Mouse (Mus musculus): ENCODE data around the gene Zfp324. TPM values are rescaled to one million over a fixed set of nuclear protein-coding genes. Genes with fewer than 3 reads are reported as not detected.
"Not testable (repeated sequence)": the region's sequence is repeated elsewhere in the genome, so short reads cannot be mapped to it uniquely, and the experiment has no call there.

The Zfp324 gene
- total and polyA plus RNA-seq, 3 experiments, result 2.3 to 3.6 (median 2.6) TPM

DNA sequence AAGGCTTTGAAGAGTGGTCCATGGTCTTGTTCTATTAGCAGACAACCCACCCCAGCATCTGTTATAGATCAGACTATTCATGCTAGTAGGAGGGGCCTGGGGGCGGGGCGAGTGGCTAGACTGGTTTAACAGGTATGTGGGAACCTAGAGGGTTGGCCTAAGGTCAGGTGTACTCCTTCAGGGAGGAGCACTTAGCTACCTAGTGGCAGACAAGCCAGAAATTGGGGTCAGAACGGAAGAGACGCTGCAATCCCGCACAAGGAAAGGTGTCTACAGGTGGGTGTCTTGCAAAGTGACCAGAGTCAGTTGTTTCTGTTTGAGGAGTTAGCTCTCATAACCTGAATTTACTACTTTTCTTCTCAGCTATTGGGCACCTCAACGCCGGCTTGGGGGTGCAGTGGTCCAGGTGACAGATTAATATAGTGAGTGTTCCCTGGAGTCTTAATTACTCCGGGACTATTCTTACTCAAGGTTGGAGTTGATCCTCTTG lies 38.4 kb upstream of the Zfp324 start, which contains the start of gene Rnf225:
Rnf225 (plus strand) TSS at position 226 of the 490 bp plus-strand sequence.
- intact Hi-C loops (cut with DNase I), result loop anchor here (2.0 kb wide), 1 partner anchor 22 kb away; no protein-coding TSS in a partner anchor
- Histone ChIP-seq H3K4me1 (ENCODE audit: control insufficient read depth, insufficient read depth, low read length) (peaks cover 5% of the 10 kb centered on the region), H3K36me3 (ENCODE audit: control insufficient read depth, insufficient read depth, low read length) (peaks cover 13% of the 10 kb centered on the region), H3K4me3 (peak within 1 kb of the TSS; percentile 23), H3K27me3 (ENCODE audit: control insufficient read depth, insufficient read depth, low read length) (no peaks in the 10 kb centered on the region), H3K27ac (no peak within 1 kb of the TSS), H3K9ac (ENCODE audit: low read depth, low read length) (peak within 1 kb of the TSS; percentile 48; the same call in 1 of the 2 replicates), H3K79me2 (replicated peaks; ENCODE audit: control insufficient read depth, insufficient read depth, low read length) (no peaks in the 10 kb centered on the region)
- DNase-seq, result no peak
- 48% methylated on average over 8 of the region's 8 CpGs for WGBS
- TF ChIP-seq CTCF (IDR thresholded peaks at IDR 0.05) (no peak), EP300 (IDR thresholded peaks at IDR 0.05; ENCODE audit: insufficient read depth, low read depth, low read length) (no peak), POLR2A (IDR thresholded peaks at IDR 0.05; ENCODE audit: insufficient read depth, low read depth, low read length) (0 out of 2 replicates have a peak, but pooled peaks have one; percentile 17)

DNA sequence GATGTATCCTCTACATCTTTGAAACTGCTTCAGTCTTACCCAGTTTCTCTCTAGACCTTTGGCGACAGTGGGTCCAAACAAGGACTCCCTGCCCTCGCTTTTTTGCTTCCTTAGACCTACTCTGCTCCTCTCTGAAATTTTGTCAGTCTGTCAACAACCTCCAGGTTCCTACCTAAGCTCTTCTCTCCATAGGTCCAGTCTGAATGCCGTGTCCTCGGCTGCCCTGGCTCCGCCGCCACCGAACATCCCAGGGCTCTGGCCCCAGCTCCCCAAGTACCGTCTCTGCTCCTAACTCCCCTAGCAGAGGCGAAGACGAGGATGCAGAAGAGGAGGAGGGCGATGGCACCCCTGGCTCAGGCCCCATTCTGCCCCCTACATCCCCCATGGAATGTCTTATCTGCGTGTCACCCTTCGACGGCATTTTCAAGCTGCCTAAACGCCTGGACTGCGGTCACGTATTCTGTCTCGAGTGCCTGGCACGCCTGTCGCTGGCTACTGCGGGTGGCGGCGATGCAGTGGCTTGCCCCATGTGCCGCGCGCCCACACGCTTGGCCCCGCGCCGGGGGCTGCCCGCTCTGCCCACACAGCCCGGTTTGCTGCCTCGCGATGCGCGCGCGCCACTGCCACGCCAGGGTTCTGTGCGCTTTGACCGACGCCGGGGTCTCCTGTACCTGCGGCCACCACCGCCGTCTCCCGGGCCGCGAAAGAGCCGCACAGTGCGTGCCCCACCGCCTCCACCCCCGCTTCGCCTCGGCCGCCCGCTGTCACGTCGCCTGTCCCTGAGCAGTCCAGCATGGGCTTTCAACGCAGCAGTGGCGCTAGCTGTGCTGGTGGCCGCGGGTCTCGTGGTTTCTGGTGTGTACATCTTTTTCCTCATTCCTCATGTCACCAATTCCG lies 37.7 kb upstream of the Zfp324 start:
- Histone ChIP-seq H3K4me1 (ENCODE audit: control insufficient read depth, insufficient read depth, low read length) (peaks cover 2% of the 10 kb centered on the region; the same call in 1 of the 2 replicates), H3K27me3 (ENCODE audit: control insufficient read depth, insufficient read depth, low read length) (no peaks in the 10 kb centered on the region), H3K9ac (ENCODE audit: low read depth, low read length) (peak overlapping the region; percentile 48; the same call in 1 of the 2 replicates), H3K79me2 (replicated peaks; ENCODE audit: control insufficient read depth, insufficient read depth, low read length) (no peaks in the 10 kb centered on the region), H3K27ac (no peak overlapping the region), H3K4me3 (peak overlapping the region; percentile 23), H3K36me3 (ENCODE audit: control insufficient read depth, insufficient read depth, low read length) (peaks cover 12% of the 10 kb centered on the region)
- intact Hi-C loops (cut with DNase I), result loop anchor here (2.0 kb wide), 1 partner anchor 21 kb away; no protein-coding TSS in a partner anchor
- TF ChIP-seq CTCF (IDR thresholded peaks at IDR 0.05) (no peak), POLR2A (IDR thresholded peaks at IDR 0.05; ENCODE audit: insufficient read depth, low read depth, low read length) (0 out of 2 replicates have a peak, but pooled peaks have one; percentile 1)
- 18% methylated on average over 64 of the region's 65 CpGs for WGBS
- DNase-seq, result peak; percentile 24 to 29

DNA sequence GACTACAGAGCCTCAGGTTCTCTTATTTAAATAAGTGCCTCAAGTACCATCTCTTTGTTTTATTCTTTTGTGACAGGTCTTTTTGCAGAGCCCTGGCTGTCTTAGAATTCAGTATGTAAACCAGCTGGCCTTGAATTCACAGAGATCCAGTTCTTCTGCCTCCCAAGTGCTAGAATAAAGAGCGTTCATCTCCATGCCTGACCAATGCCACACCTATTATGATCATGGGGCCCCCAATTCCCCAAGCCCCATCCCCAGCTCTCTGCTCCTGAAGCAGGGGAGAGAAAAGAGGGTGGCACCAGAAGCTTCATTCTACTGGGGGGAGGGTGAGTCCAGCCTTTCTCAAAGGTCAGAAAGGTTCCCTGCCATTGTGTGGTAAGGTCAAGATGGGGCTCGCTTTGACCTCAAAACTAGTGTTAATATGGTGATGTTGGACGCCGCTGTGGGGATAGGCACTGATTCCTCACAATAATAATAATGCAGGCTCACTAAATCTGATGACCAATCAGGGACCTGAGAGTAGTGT lies 32.0 kb upstream of the Zfp324 start:
- intact Hi-C loops (cut with DNase I), result no loop called here
- Histone ChIP-seq H3K27ac (no peak overlapping the region), H3K4me1 (ENCODE audit: control insufficient read depth, insufficient read depth, low read length) (no peaks in the 10 kb centered on the region), H3K27me3 (ENCODE audit: control insufficient read depth, insufficient read depth, low read length) (no peaks in the 10 kb centered on the region), H3K79me2 (replicated peaks; ENCODE audit: control insufficient read depth, insufficient read depth, low read length) (no peaks in the 10 kb centered on the region), H3K4me3 (no peak overlapping the region), H3K9ac (ENCODE audit: low read depth, low read length) (no peak overlapping the region), H3K36me3 (ENCODE audit: control insufficient read depth, insufficient read depth, low read length) (no peaks in the 10 kb centered on the region)
- WGBS, result 84% methylated on average over 4 of the region's 4 CpGs
- TF ChIP-seq POLR2A (IDR thresholded peaks at IDR 0.05; ENCODE audit: insufficient read depth, low read depth, low read length) (no peak), CTCF (IDR thresholded peaks at IDR 0.05) (no peak), EP300 (IDR thresholded peaks at IDR 0.05; ENCODE audit: insufficient read depth, low read depth, low read length) (no peak)
- DNase-seq, result no peak

DNA sequence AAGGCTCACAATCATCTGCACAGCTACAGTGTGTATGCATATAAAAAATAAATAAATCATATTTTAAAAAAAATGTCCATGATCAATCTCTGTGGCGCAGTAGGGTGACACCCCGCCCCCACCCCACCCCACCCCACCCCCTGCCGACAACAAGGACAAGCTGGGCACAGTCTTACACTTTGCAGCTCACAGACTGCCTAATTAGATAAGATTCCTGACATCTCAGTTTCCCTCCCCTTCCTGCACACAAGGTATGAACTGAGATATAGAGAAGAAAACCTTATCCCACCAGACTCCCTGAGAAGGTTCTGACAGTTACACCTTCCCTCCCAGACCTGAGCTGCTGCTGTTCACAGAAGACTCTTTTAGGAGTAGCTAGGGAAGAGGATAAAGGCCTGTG lies 30.8 kb upstream of the Zfp324 start:
- intact Hi-C loops (cut with DNase I), result no loop called here
- Histone ChIP-seq H3K27ac (no peak overlapping the region), H3K79me2 (replicated peaks; ENCODE audit: control insufficient read depth, insufficient read depth, low read length) (no peaks in the 10 kb centered on the region), H3K36me3 (ENCODE audit: control insufficient read depth, insufficient read depth, low read length) (no peaks in the 10 kb centered on the region), H3K4me3 (no peak overlapping the region), H3K27me3 (ENCODE audit: control insufficient read depth, insufficient read depth, low read length) (no peaks in the 10 kb centered on the region), H3K9ac (ENCODE audit: low read depth, low read length) (no peak overlapping the region), H3K4me1 (ENCODE audit: control insufficient read depth, insufficient read depth, low read length) (no peaks in the 10 kb centered on the region)
- WGBS, result 54% methylated on average over 3 of the region's 3 CpGs
- no peak for TF ChIP-seq CTCF (IDR thresholded peaks at IDR 0.05)
- TF ChIP-seq EP300 (IDR thresholded peaks at IDR 0.05; ENCODE audit: insufficient read depth, low read depth, low read length), result no peak
- TF ChIP-seq POLR2A (IDR thresholded peaks at IDR 0.05; ENCODE audit: insufficient read depth, low read depth, low read length), result no peak
- no peak for DNase-seq

DNA sequence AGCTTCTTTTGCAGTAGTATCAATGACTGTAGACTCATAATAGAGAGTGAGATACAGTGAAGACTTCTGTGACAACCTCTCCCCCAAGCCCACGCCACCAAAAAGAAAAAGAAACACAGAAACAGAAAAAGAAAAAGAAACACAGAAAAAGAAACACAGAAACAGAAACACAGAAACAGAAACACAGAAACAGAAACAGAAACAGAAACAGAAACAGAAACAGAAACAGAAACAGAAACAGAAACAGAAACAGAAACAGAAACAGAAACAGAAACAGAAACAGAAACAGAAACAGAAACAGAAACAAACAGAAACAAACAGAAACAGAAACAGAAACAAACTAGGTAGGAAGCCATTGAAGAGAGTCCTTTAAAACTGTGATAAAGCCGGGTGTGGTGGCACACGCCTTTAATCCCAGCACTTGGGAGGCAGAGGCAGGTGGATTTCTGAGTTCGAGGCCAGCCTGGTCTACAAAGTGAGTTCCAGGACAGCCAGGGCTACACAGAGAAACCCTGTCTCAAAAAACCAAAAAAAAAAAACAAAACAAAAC lies 28.3 kb upstream of the Zfp324 start:
- intact Hi-C loops (cut with DNase I); H3K27ac ChIP-seq; H3K79me2 ChIP-seq (replicated peaks; ENCODE audit: control insufficient read depth, insufficient read depth, low read length); H3K4me1 ChIP-seq (ENCODE audit: control insufficient read depth, insufficient read depth, low read length); H3K36me3 ChIP-seq (ENCODE audit: control insufficient read depth, insufficient read depth, low read length); H3K4me3 ChIP-seq; H3K27me3 ChIP-seq (ENCODE audit: control insufficient read depth, insufficient read depth, low read length); H3K9ac ChIP-seq (ENCODE audit: low read depth, low read length); DNase-seq: not testable (repeated sequence)
- WGBS, result 86% methylated on average over 4 of the region's 4 CpGs

All from heart, adult 2 months (tissue).